Mouse (Mus musculus) cerebellum, adult 2 months (tissue): ENCODE data around the gene Arid1b. TPM values are rescaled to one million over a fixed set of nuclear protein-coding genes. Genes with fewer than 3 reads are reported as not detected.

Source experiments
- DNase-seq, 2 experiments: peaks; one replicate each; pipeline ENCODE4 v3.0.0; 2021
- H3K27ac ChIP-seq: fragments of 200-500 bp; 2 replicates; pipeline ENCODE4 v1.5.1; 2012; ENCODE audit warnings: low read length, control low read depth, inconsistent platforms; ENCODE audit not compliant: insufficient read depth
- H3K27me3 ChIP-seq: fragments of 200-500 bp; 2 replicates; pipeline ENCODE4 v1.6.1; 2012; ENCODE audit warnings: inconsistent platforms, mild to moderate bottlenecking, low read length, moderate library complexity; ENCODE audit not compliant: control insufficient read depth, insufficient read depth
- H3K4me1 ChIP-seq: fragments of 200-500 bp; 2 replicates; pipeline ENCODE4 v1.6.1; 2011; ENCODE audit warnings: low read length; ENCODE audit not compliant: control insufficient read depth, insufficient read depth
- H3K4me3 ChIP-seq: fragments of 200-500 bp; replicated peaks from 2 replicates; pipeline ENCODE3; 2011; ENCODE audit warnings: mild to moderate bottlenecking, low read depth, low read length, control low read depth; ENCODE audit not compliant: insufficient read depth
- CTCF ChIP-seq: fragments of 200-500 bp; IDR thresholded peaks from 2 replicates; pipeline ENCODE4 v1.5.1; 2011; ENCODE audit warnings: low read depth, mild to moderate bottlenecking, control low read depth, low read length, moderate library complexity, borderline replicate concordance; ENCODE audit not compliant: insufficient read depth
- POLR2A ChIP-seq: fragments of 200-500 bp; IDR thresholded peaks from 2 replicates; pipeline ENCODE4 v1.6.1; 2011; ENCODE audit warnings: low read length, control low read depth, borderline replicate concordance; ENCODE audit not compliant: insufficient read depth
- WGBS: fragments of 180-500 bp; shearing (Covaris S2); methylation state at CpG from one replicate; pipeline ENCODE4 v1.1.7; 2018; 5-methylcytosine and 5-hydroxymethylcytosine counted together
- polyA plus RNA-seq: library from polyadenylated mRNA; depleted of rRNA; stranded (reverse); fragments of >200 nt; gene quantifications from 2 replicates; pipeline ENCODE4 v1.2.3, GENCODE M21; 2012

The Arid1b gene
- polyA plus RNA-seq, 1 experiment: 25.6 TPM

DNA sequence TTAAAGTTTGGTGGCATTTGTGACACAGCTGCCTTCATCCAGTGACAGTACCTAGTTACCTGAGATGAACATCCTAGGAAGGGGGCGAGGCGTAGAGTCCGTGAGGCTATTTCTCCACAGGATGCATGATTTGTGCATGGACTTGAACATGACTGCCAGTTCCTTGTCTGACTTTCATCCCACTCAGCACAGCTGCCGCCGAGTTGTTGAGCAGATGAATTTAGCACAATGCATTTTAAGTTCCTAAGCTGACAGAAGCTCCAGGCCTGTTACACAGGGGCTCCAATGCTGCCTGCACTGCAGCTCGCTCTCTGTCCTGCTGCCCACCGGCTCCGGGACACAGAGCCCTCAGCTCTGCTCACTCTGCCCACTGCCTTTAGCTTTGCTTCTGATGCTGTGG lies 181.4 kb downstream of the Arid1b start:
- 56% methylated on average over 8 of the region's 8 CpGs for WGBS
- H3K27ac ChIP-seq: no peak overlapping the region
- H3K4me3 ChIP-seq: no peak overlapping the region
- H3K4me1 ChIP-seq: peaks cover 53% of the 10 kb centered on the region
- no peak for DNase-seq
- no peaks in the 10 kb centered on the region for H3K27me3 ChIP-seq
- TF ChIP-seq POLR2A (no peak), CTCF (no peak)

GRCm38 (mm10) chr17:5176315-5176714 lies 182.2 kb downstream of the Arid1b start:
- no peak for DNase-seq
- Histone ChIP-seq H3K27me3 (no peaks in the 10 kb centered on the region), H3K4me3 (no peak overlapping the region), H3K27ac (no peak overlapping the region), H3K4me1 (peaks cover 55% of the 10 kb centered on the region)
- TF ChIP-seq POLR2A (no peak), CTCF (no peak)
- 84% methylated on average over 2 of the region's 2 CpGs for WGBS

GRCm38 (mm10) chr17:5178534-5178933 lies 184.4 kb downstream of the Arid1b start:
- no peak for TF ChIP-seq CTCF
- no peak for TF ChIP-seq POLR2A
- no peaks in the 10 kb centered on the region for H3K27me3 ChIP-seq
- WGBS: 73% methylated on average over 10 of the region's 10 CpGs

DNA sequence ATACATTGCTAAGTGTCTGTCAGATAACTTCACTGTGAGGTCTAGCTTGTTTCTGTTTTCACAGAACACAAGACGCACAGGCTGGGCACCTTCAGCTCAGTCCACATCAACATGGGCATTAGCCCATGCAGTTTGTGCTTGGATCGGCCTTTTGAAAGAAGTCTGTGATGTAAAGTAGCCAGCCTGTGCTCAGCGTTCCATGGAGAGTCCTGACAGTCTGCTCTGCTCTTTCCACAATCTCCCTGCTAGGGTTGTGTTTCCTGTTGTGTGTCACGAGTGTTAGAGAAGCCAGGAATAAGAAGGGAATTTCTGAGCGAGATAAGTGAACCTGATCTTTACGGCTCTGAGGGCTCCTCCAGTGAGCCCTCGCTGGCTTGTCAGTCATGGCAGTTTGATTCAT lies 184.9 kb downstream of the Arid1b start:
- no peak for DNase-seq
- peaks cover 46% of the 10 kb centered on the region for H3K4me1 ChIP-seq
- no peak overlapping the region for H3K4me3 ChIP-seq
- WGBS: 58% methylated on average over 7 of the region's 7 CpGs
- H3K27ac ChIP-seq: no peak overlapping the region
- TF ChIP-seq CTCF: no peak
- TF ChIP-seq POLR2A: no peak
- H3K27me3 ChIP-seq: no peaks in the 10 kb centered on the region

More at GRCm38 (mm10) chr17:5178534-5178933, 184.4 kb downstream of the Arid1b start:
- Histone ChIP-seq H3K4me1 (peaks cover 49% of the 10 kb centered on the region), H3K4me3 (no peak overlapping the region), H3K27ac (no peak overlapping the region)
- no peak for DNase-seq

- Histone ChIP-seq H3K4me3 (no peak overlapping the region), H3K27me3 (no peaks in the 10 kb centered on the region), H3K4me1 (peaks cover 43% of the 10 kb centered on the region), H3K27ac (no peak overlapping the region)
- TF ChIP-seq POLR2A (no peak), CTCF (no peak)
- DNase-seq: no peak
- WGBS: 82% methylated on average over 5 of the region's 5 CpGs
These were observed 185.3 kb downstream of the Arid1b start for GRCm38 (mm10) chr17:5179412-5179811.

- no peak overlapping the region for H3K4me3 ChIP-seq
- H3K27ac ChIP-seq: no peak overlapping the region
- WGBS: 93% methylated on average over 4 of the region's 4 CpGs
- no peaks in the 10 kb centered on the region for H3K27me3 ChIP-seq
- no peak for DNase-seq
- peaks cover 38% of the 10 kb centered on the region for H3K4me1 ChIP-seq
- TF ChIP-seq CTCF (no peak), POLR2A (no peak)
These were observed 185.9 kb downstream of the Arid1b start for GRCm38 (mm10) chr17:5179925-5180525.

DNA sequence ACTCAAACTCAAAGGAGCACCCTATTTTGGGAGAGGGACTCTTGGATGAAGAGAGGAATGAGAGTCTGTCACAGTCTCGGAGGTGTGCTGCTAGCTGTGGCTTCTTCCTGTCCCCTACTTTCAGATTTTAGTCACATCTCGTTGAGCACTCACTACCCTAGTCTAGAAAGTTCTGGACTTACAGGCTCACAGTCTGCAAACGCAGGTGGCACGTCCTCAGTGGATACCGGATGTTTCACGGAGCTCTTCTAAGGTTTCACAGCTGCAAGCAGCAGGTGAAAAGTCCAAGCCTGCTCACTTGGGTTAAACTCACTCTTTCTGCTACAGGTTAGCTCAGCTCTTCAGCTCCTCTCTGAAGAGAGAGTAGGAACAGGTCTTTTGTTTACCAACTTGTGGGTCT lies 186.8 kb downstream of the Arid1b start:
- 76% methylated on average over 6 of the region's 6 CpGs for WGBS
- DNase-seq: no peak
- peaks cover 30% of the 10 kb centered on the region for H3K4me1 ChIP-seq
- H3K4me3 ChIP-seq: no peak overlapping the region
- TF ChIP-seq CTCF (no peak), POLR2A (no peak)
- H3K27me3 ChIP-seq: no peaks in the 10 kb centered on the region
- no peak overlapping the region for H3K27ac ChIP-seq

GRCm38 (mm10) chr17:5182493-5182892 lies 188.4 kb downstream of the Arid1b start:
- 85% methylated on average over 4 of the region's 4 CpGs for WGBS
- Histone ChIP-seq H3K4me1 (peaks cover 24% of the 10 kb centered on the region), H3K27ac (no peak overlapping the region), H3K27me3 (no peaks in the 10 kb centered on the region), H3K4me3 (no peak overlapping the region)
- TF ChIP-seq POLR2A: no peak
- no peak for DNase-seq
